Mouse (Mus musculus): Measurements from ENCODE around the gene Smad6. TPM values are rescaled to one million over a fixed set of nuclear protein-coding genes. Genes with fewer than 3 reads are reported as not detected.

Smad6 gene
- polyA plus RNA-seq, 1 experiment from 2014 or later: 1.6 TPM

Other genes with a start within 250 kb of the Smad6 start
- gene Lctl, start 95.1 kb upstream of the Smad6 start, polyA plus RNA-seq (2015; fragmentation: Nextera tagmentation; extraction: Ambion mirVana): not detected in 2 replicates
- gene Zwilch, start 151.0 kb upstream of the Smad6 start, polyA plus RNA-seq (2015; fragmentation: Nextera tagmentation; extraction: Ambion mirVana): 6.6 and 9.4 TPM in 2 replicates
- 580 and 585 TPM in 2 replicates for gene Rpl4, start 151.3 kb upstream of the Smad6 start, polyA plus RNA-seq (2015; fragmentation: Nextera tagmentation; extraction: Ambion mirVana)
- 32.2 and 40.1 TPM in 2 replicates for gene Snapc5, start 157.2 kb upstream of the Smad6 start, polyA plus RNA-seq (2015; fragmentation: Nextera tagmentation; extraction: Ambion mirVana)
- gene Uchl4, start 213.1 kb upstream of the Smad6 start, polyA plus RNA-seq (2015; fragmentation: Nextera tagmentation; extraction: Ambion mirVana): 2.1 and 4.3 TPM in 2 replicates
- gene Map2k1, start 231.6 kb upstream of the Smad6 start, polyA plus RNA-seq (2015; fragmentation: Nextera tagmentation; extraction: Ambion mirVana): 78.7 and 83.9 TPM in 2 replicates